Mouse (Mus musculus) CD4-positive naive resting alpha-beta T cell, adult 57 days (primary cell): ENCODE measurements around the gene Btbd8. TPM values are rescaled to one million over a fixed set of nuclear protein-coding genes. Genes with fewer than 3 reads are reported as not detected.

Experiments used
- total RNA-seq: library from RNA; stranded (reverse); gene quantifications from one replicate; pipeline ENCODE4 v1.2.4, GENCODE M21; 2023

Btbd8 gene
- 11.5 TPM for total RNA-seq

GRCm38 (mm10) chr5:107437464-107438281 is at the start of gene Btbd8:
Gene Btbd8 (plus strand): TSS chr5:107437997.

GRCm38 (mm10) chr5:107402436-107402835 is 35.4 kb upstream of the Btbd8 start, which contains the start of gene Ephx4:
Gene Ephx4 (plus strand): TSS chr5:107402736.

GRCm38 (mm10) chr5:107431249-107431648 is 6.5 kb upstream of the Btbd8 start, which contains the start of gene Lpcat2b:
Gene Lpcat2b (plus strand): TSS chr5:107431549.

GRCm38 (mm10) chr5:107507321-107507720 is 69.5 kb downstream of the Btbd8 start, which contains the start of gene Gm42669:
Gene Gm42669 (plus strand): TSS chr5:107507621.

GRCm38 (mm10) chr5:107534581-107534980 is 96.8 kb downstream of the Btbd8 start, which contains the start of gene 1700028K03Rik:
Gene 1700028K03Rik (plus strand): TSS chr5:107534709.

Other genes with a start within 250 kb of the Btbd8 start
- gene Tgfbr3, start 148.4 kb upstream of the Btbd8 start, total RNA-seq = 76.8 TPM
- gene Brdt, start 106.8 kb upstream of the Btbd8 start, total RNA-seq = 1.9 TPM
- gene Ephx4, start 35.3 kb upstream of the Btbd8 start, total RNA-seq = not detected
- gene Lpcat2b, start 6.4 kb upstream of the Btbd8 start, total RNA-seq = not detected
- not detected for gene Gm42669, start 69.6 kb downstream of the Btbd8 start, total RNA-seq
- gene 1700028K03Rik, start 96.7 kb downstream of the Btbd8 start, total RNA-seq = 0.15 TPM
- 25.2 TPM for gene Rpap2, start 159.4 kb downstream of the Btbd8 start, total RNA-seq
- gene Glmn, start 159.9 kb downstream of the Btbd8 start, total RNA-seq = 15.7 TPM